8 mouse cellular contexts compared by ENCODE assay signal in the genomic region with DNA sequence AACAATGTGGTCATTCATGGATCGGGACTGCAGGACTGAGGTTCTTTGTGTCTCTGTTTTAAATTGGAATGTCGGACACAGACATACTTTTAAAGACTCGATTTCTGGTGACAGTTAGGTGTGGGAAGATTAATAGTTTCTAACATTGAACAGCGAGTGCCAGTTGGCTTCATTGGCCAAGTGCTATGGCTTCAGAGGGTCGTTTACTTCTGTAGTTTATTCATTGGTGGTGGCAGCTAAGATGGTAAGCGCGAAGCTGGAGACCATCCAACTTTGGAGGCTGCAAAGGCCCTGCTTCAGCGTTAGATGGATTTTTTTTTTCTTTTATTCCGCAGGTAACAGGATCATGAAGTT. TPM values are rescaled to one million over a fixed set of nuclear protein-coding genes. Genes with fewer than 3 reads are reported as not detected.
DNase-seq lines count a peak whose midpoint lies in the region; ATAC-seq and TF ChIP-seq lines count a peak whose summit lies in the region.

No protein-coding gene starts in this region.

- peaks cover 12% of the 10 kb centered on the region for H3K4me1 ChIP-seq in heart, embryonic 11.5 days (ENCODE audit: control insufficient read depth, insufficient read depth, low read length)
- H3K4me1 ChIP-seq in cerebellum, adult 2 months (ENCODE audit: control insufficient read depth, insufficient read depth, low read length): peaks cover 8% of the 10 kb centered on the region; the same call in 1 of the 2 replicates
- peaks cover 23% of the 10 kb centered on the region for H3K4me1 ChIP-seq in hindbrain, embryonic 15.5 days (replicated peaks)

- TF ChIP-seq POLR2A in cerebellum, adult 2 months (IDR thresholded peaks at IDR 0.05; ENCODE audit: borderline replicate concordance, insufficient read depth, low read length): no peak

- DNase-seq in heart, adult 9 months (ENCODE audit: low spot score in 2 of 2): no peak
- DNase-seq in 3T3-L1 (ENCODE audit: low read depth, low spot score): peak; percentile 45
- peak in 1 of 2 experiments; percentile 48 for DNase-seq in cerebellum, adult 2 months
- DNase-seq in spleen, postnatal 14 days (ENCODE audit: low spot score in 2 of 2): no peak

- peaks cover 20% of the 10 kb centered on the region for H3K79me2 ChIP-seq in macrophage (ENCODE audit: inconsistent target)

- WGBS in heart, embryonic 11.5 days (ENCODE audit: insufficient replicate concordance): 5% methylated on average over 9 of the region's 9 CpGs
- WGBS in cerebellum, adult 2 months: under 1% methylated on average over 9 of the region's 9 CpGs
- 2% methylated on average over 9 of the region's 9 CpGs for WGBS in hindbrain, embryonic 15.5 days
- 4% methylated on average over 9 of the region's 9 CpGs for WGBS in macrophage (ENCODE audit: missing documents)

- H3K27me3 ChIP-seq in heart, embryonic 11.5 days (ENCODE audit: control insufficient read depth, insufficient read depth, low read length): no peaks in the 10 kb centered on the region
- no peaks in the 10 kb centered on the region for H3K27me3 ChIP-seq in cerebellum, adult 2 months (ENCODE audit: control insufficient read depth, insufficient read depth, low read length)
- H3K27me3 ChIP-seq in hindbrain, embryonic 15.5 days: no peaks in the 10 kb centered on the region

- TF ChIP-seq CTCF in cerebellum, adult 2 months (IDR thresholded peaks at IDR 0.05; ENCODE audit: borderline replicate concordance, insufficient read depth, low read depth, low read length): no peak

- peak overlapping the region; percentile 73 for H3K4me2 ChIP-seq in heart, embryonic 11.5 days
- H3K4me2 ChIP-seq in hindbrain, embryonic 15.5 days: peak overlapping the region; percentile 55

- H3K9ac ChIP-seq in heart, embryonic 11.5 days (ENCODE audit: low read depth, low read length): peak overlapping the region; percentile 88
- peak overlapping the region; percentile 94 for H3K9ac ChIP-seq in hindbrain, embryonic 15.5 days

- H3K27ac ChIP-seq in heart, embryonic 11.5 days (ENCODE audit: low read depth, low read length): peak overlapping the region; percentile 93; the same call in 1 of the 2 replicates
- peak overlapping the region; percentile 50 for H3K27ac ChIP-seq in cerebellum, adult 2 months (ENCODE audit: insufficient read depth, low read length)
- peak overlapping the region; percentile 96 for H3K27ac ChIP-seq in hindbrain, embryonic 15.5 days (replicated peaks)
- H3K27ac ChIP-seq in macrophage: no peak overlapping the region

- peak overlapping the region; percentile 90 for H3K4me3 ChIP-seq in heart, embryonic 11.5 days (ENCODE audit: low read depth, low read length)
- H3K4me3 ChIP-seq in cerebellum, adult 2 months (replicated peaks; ENCODE audit: insufficient read depth, low read depth, low read length): peak overlapping the region; percentile 76
- peak overlapping the region; percentile 90 for H3K4me3 ChIP-seq in hindbrain, embryonic 15.5 days
- H3K4me3 ChIP-seq in macrophage (ENCODE audit: inconsistent target): peak overlapping the region; percentile 48

- no peaks in the 10 kb centered on the region for H3K36me3 ChIP-seq in heart, embryonic 11.5 days (ENCODE audit: control insufficient read depth, insufficient read depth, low read length)
- H3K36me3 ChIP-seq in hindbrain, embryonic 15.5 days: no peaks in the 10 kb centered on the region
- no peaks in the 10 kb centered on the region for H3K36me3 ChIP-seq in macrophage (ENCODE audit: inconsistent target)

- ATAC-seq in heart, embryonic 11.5 days (replicated peaks; ENCODE audit: insufficient number of reproducible peaks, low FRiP score, low TSS enrichment): no peak
- ATAC-seq in hindbrain, embryonic 15.5 days (ENCODE audit: low FRiP score, low read depth): no peak
- ATAC-seq in granulocyte monocyte progenitor cell, adult 5-6 weeks (replicated peaks; ENCODE audit: poor library complexity, severe bottlenecking): no peak

- no peaks in the 10 kb centered on the region for H3K9me3 ChIP-seq in heart, embryonic 11.5 days (replicated peaks; ENCODE audit: control insufficient read depth, low read length)
- no peaks in the 10 kb centered on the region for H3K9me3 ChIP-seq in hindbrain, embryonic 15.5 days

RNA-seq across cellular contexts. Expression of gene Papss1, which starts 0.7 kb away (rescaled TPM):
- polyA plus RNA-seq in heart, embryonic 11.5 days (2014; fragmentation: Nextera tagmentation; extraction: Ambion mirVana): 43.8 and 44.9 TPM in 2 replicates
- 78.0 and 78.9 TPM in 2 replicates for polyA plus RNA-seq in cerebellum, adult 2 months (2012; rRNA removed)
- 119 and 123 TPM in 2 replicates for polyA plus RNA-seq in hindbrain, embryonic 15.5 days (2015; fragmentation: Nextera tagmentation; extraction: Ambion mirVana)
- 10 to 100 TPM in 7 of 26 experiments, 1 to 10 TPM in 19; 1.2 to 15.7 (median 7.7) TPM for total RNA-seq in macrophage (2018; cell fraction: chromatin; rRNA removed)
- total RNA-seq in macrophage (2018; cell fraction: cytosol; rRNA removed): 10 to 100 TPM; 13.0 to 26.4 (median 18.2) TPM
- 10 to 100 TPM in 14 of 26 experiments, 1 to 10 TPM in 12; 4.7 to 15.4 (median 10.7) TPM for total RNA-seq in macrophage (2018; cell fraction: nucleus; rRNA removed)
- 19.6 to 29.1 TPM (median 22.2 TPM) in 3 replicates for polyA plus RNA-seq in macrophage (2018)
- 15.4 and 19.6 TPM in 2 replicates for total RNA-seq in granulocyte monocyte progenitor cell, adult 5-6 weeks (2014; fragmentation: Nextera tagmentation)
- total RNA-seq in granulocyte monocyte progenitor cell, adult 5-6 weeks (2017): 25.3 and 29.0 TPM in 2 replicates
